ENCODE assay signal across 28 mouse cellular contexts in genomic region chr7:68281341-68281740, GRCm38 (mm10). TPM values are rescaled to one million over a fixed set of nuclear protein-coding genes. Genes with fewer than 3 reads are reported as not detected.
DNase-seq lines count a peak whose midpoint lies in the region; TF ChIP-seq lines count a peak whose summit lies in the region.
"Had no signal": no experiment of that assay in that cellular context is flagged by ENCODE, and none has a peak within 500 bp of the region (broad histone marks: within the 10 kb centered on the region; RNA-seq: fewer than 3 reads in every experiment).

No protein-coding gene starts in this region.

- H3K4me1 ChIP-seq in thymus, adult 2 months (replicated peaks; ENCODE audit: control insufficient read depth, insufficient read depth, low read length), result peaks cover 48% of the 10 kb centered on the region

- TF ChIP-seq POLR2A in thymus, adult 2 months (IDR thresholded peaks at IDR 0.05; ENCODE audit: control insufficient read depth, extremely low read depth, insufficient read depth, low read length, poor library complexity), result no peak

- H3K36me3 ChIP-seq in thymus, adult 2 months (ENCODE audit: control insufficient read depth, insufficient read depth, low read length), result 0 out of 2 replicates have a peak, but pooled peaks cover 6% of the 10 kb centered on the region
- H3K36me3 ChIP-seq: forebrain, embryonic 15.5 days; G1E; hindbrain, embryonic 13.5 days; liver, embryonic 15.5 days; neural tube, embryonic 15.5 days had no signal

- no peak for DNase-seq in thymus, adult 2 months
- DNase-seq in thymus, postnatal 36 days, result no peak
- DNase-seq in CD8-positive naive resting alpha-beta T cell, adult 2 months (ENCODE audit: low read depth in 2 of 2, low spot score in 2 of 2), result peak; percentile 49 to 52
- DNase-seq in brain, adult 2 months (ENCODE audit: low read depth, low spot score), result peak; percentile 47
- peak; percentile 44 for DNase-seq in thymus, postnatal 25 days
- DNase-seq in ovary, adult 18-20 months (ENCODE audit: low spot score), result no peak
- DNase-seq in heart, adult 11 months, result no peak
- DNase-seq: adrenal gland, adult 8-10 months; cerebellum, adult 8-10 months; cerebellum, postnatal 36 days; gastrocnemius, postnatal 36 days; kidney, adult 2 months; layer of hippocampus, adult 9-11 months had no signal

- H3K4me3 ChIP-seq in thymus, adult 2 months (ENCODE audit: control insufficient read depth, insufficient read depth, low read length), result no peak overlapping the region
- H3K4me3 ChIP-seq: forebrain, embryonic 15.5 days; hindbrain, embryonic 13.5 days; liver, embryonic 15.5 days; neural tube, embryonic 15.5 days had no signal

- no peaks in the 10 kb centered on the region for H3K27me3 ChIP-seq in thymus, adult 2 months (ENCODE audit: control insufficient read depth, insufficient read depth, low read length)
- H3K27me3 ChIP-seq: Patski had no signal

- H3K27ac ChIP-seq in thymus, adult 2 months (ENCODE audit: control insufficient read depth, insufficient read depth, low read length), result peak overlapping the region; percentile 76
- H3K27ac ChIP-seq: forebrain, embryonic 15.5 days; hindbrain, embryonic 13.5 days; kidney, postnatal 0 days; liver, embryonic 15.5 days; macrophage; neural tube, embryonic 15.5 days had no signal

- TF ChIP-seq CTCF in thymus, adult 2 months (IDR thresholded peaks at IDR 0.05; ENCODE audit: borderline replicate concordance, control insufficient read depth, extremely low read depth, insufficient read depth, low read length, poor library complexity), result no peak

- 5% methylated on average over 5 of the region's 5 CpGs for WGBS in thymus, adult 2 months

RNA-seq across cellular contexts. Expression of gene Fam169b, which starts 7.7 kb away (rescaled TPM):
- 111 and 114 TPM in 2 replicates for polyA plus RNA-seq in thymus, adult 2 months (2012; rRNA removed)
- polyA plus RNA-seq: forebrain, embryonic 15.5 days; G1E; midbrain, postnatal 0 days had no signal

RNA-seq across cellular contexts. Expression of gene Pgpep1l, which starts 17.3 kb away (rescaled TPM):
- 0.98 and 1.5 TPM in 2 replicates for polyA plus RNA-seq in thymus, adult 2 months (2012; rRNA removed)
- polyA plus RNA-seq: C2C12; embryonic facial prominence, embryonic 14.5 days; forebrain, embryonic 15.5 days; hindbrain, embryonic 13.5 days; intestine, embryonic 14.5 days; large intestine, adult 2 months; liver, embryonic 15.5 days; lung, embryonic 16.5 days; midbrain, postnatal 0 days; neural tube, embryonic 15.5 days; Patski; stomach, embryonic 14.5 days had no signal

Comparison
In these comparisons a context has a peak if more than half of its experiments do, and no peak if none do; other contexts are left out.
1. DNase-seq: peak in CD8-positive naive resting alpha-beta T cell, adult 2 months (2 of 2), brain, adult 2 months (single experiment) and thymus, postnatal 25 days (single experiment); none in thymus, adult 2 months (single experiment), thymus, postnatal 36 days (0 of 2), ovary, adult 18-20 months (single experiment) and heart, adult 11 months (single experiment).